Mouse (Mus musculus) cerebellum, adult 9-10 months (tissue): ENCODE data around the gene Myadml2.

ENCODE experiments used
- DNase-seq: peaks from one replicate; pipeline ENCODE4 v3.0.0; 2022

The Myadml2 gene

GRCm38 (mm10) chr11:120629341-120629730, 18.6 kb downstream of the Myadml2 start:
- no peak for DNase-seq

DNA sequence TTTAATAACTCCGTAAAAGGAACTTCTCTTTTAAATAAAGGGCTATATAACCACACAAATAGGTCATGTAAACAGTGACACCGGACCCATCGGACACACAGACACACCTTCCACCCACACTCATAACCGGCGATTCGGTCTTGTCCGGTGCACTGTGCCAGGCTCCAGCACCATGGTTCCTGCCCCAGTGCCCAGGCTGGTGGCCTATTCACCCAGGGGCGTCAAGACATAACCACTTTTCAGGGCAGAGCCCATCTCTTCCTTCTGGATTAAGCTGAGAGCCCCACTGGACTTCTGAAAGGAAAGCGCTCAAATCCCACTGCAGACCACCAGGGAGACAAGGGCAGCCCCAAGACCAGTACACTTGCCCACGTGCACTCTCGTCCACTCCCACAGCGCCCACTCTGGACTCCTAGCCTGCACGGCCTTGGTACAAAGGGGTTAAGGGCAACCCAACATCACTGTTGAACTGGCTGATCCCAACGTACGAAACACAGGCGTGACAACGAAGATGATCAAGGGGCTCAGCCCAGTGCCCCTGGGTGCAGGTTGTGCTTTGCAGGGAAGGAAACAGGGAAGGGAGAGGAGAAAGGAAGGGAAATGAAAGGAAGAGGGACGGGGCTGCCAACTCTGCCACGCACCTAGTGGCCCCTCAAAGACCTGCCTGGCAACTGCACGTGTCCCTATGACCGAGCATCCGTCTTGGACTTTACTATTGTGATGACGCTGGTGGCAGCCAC, 19.2 kb downstream of the Myadml2 start:
- no peak for DNase-seq

DNA sequence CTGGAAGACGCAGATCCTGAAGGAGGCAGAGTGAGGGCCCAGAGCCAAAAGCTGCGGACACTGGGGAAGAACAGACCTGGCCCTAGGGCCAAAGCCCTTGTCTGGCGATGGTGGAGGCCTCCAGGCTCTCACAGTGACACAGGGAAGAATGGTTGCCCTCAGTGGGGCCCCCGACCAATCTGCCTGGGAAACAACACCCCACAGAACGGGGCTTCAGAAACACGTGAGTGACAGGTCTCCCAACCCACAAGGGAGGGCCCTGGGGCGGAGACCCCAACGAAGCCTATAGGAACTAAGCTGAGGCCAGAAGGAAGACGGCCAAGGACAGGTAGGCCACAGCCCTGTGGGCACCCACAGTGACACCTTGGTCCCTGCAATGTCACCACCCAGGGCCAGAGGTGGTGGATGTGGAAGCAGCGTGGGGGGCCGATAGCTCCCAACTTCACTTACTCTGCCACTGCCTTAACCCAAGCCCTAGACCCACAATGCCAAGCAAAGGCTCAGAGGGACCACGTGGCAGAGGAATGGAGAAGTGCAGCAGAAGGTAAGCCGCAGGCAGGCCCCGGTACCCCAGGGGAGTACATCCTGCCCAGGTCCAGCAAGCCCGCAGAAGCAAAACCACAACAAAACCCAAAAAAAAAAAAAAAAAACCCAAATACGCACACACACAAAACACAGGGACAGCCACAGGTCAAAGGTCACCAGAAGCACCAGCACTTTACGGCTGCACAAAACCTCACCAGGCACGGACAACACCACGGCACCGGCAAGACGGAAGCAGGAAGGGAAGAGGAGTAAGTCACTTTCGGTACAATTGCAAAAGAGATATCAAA, 20.3 kb downstream of the Myadml2 start:
- no peak for DNase-seq

DNA sequence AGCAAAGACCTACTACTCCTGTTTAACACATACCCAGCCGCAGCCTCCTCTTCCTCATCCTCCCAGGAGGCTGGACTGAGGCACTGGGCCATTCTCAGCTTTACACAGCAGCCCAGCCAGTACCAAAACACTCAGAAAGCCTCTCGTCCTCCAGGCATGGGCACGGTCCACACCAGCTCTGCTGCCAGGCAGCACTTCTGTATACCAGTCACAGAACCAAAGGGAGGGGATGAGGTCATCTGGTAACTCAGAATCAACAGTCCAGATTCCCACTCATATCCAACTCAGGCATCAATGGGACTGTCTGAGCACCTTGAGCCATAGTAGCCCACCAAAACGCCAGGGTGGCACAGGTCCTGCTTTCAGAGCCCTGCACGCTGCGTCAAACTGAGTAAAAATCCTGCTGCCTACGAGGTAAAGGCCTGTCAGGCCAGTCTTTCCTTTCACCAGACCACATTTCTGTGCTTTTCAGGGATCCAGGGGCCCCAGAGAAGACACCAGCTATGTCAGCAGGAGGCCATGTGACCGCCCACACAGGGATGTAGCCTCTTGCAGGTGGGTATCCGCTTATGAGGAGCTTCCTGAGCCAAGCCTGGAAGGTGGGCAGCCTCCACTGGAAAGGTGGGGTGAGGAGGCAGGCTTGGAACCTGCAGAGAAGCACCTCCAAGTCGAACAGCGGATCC, 21.0 kb downstream of the Myadml2 start:
- no peak for DNase-seq

DNA sequence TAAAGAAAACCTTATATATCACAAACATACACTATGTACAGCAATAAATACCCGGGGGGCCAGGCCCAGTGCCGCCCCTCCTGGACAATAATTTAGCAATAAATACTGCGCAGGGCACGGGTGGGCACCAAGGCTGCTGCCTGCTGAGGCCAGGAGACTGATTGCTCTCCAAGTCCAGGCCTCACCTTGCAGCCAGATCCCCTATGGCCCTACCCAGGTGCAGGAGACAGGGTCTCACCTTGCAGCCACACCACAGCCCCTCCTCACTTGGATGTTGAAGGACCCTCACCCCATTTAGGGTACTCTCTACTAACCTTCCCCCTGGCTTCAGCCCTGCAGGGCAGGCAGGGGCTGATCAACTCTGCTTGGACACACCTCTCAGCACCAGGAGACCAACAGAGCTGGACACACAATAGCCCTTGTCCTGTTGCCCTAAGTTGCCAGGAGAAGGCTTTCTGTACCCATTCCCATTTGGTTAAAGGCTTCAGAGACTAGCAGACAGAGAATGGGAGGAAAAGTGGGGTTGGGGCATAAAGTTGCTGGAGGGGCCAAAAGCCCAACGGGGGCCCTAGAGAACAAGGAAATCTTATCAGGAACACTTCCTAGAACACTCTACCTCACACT, 22.7 kb downstream of the Myadml2 start, which contains the start of gene Sirt7:
Gene Sirt7, minus strand, starts transcription at position 89 of the 624 bp plus-strand sequence.
- no peak for DNase-seq

DNA sequence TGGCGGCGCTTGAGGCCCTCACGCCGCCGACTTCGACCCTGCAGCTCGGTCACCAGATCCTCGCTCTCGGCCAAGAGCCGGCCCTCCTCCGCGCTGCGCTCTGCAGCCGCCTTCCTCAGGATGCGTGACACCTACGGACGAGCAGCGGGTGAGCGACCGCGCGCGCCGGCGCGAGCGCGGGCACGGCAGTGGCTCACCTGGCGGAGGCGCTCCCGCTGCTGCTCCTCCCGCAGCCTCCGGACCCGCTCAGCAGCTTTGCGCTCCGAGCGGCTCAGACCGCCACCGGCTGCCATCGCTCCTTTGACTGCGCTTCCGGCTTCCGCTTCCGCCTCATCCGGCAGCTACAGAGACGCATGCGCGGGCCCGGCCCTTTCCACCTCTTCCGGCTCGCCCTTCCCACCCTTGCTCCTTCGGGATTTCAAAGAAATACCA, 23.3 kb downstream of the Myadml2 start:
- peak; percentile 80 for DNase-seq

- DNase-seq = peak; percentile 58
Measured at GRCm38 (mm10) chr11:120623961-120624679, 23.8 kb downstream of the Myadml2 start.

GRCm38 (mm10) chr11:120622805-120623204, 25.2 kb downstream of the Myadml2 start:
- no peak for DNase-seq

- DNase-seq = peak; percentile 37
Measured at GRCm38 (mm10) chr11:120620195-120620594, 27.8 kb downstream of the Myadml2 start.

GRCm38 (mm10) chr11:120618619-120619535, 29.1 kb downstream of the Myadml2 start:
- DNase-seq = peak; percentile 61

- peak; percentile 94 for DNase-seq
Measured at GRCm38 (mm10) chr11:120617519-120618112, 30.3 kb downstream of the Myadml2 start, which contains the start of gene Pcyt2. Gene Pcyt2, minus strand, starts transcription at chr11:120617936.

GRCm38 (mm10) chr11:120616617-120617294, 31.2 kb downstream of the Myadml2 start:
- DNase-seq = peak; percentile 57

- peak; percentile 46 for DNase-seq
Measured at GRCm38 (mm10) chr11:120615606-120616203, 32.3 kb downstream of the Myadml2 start.

DNA sequence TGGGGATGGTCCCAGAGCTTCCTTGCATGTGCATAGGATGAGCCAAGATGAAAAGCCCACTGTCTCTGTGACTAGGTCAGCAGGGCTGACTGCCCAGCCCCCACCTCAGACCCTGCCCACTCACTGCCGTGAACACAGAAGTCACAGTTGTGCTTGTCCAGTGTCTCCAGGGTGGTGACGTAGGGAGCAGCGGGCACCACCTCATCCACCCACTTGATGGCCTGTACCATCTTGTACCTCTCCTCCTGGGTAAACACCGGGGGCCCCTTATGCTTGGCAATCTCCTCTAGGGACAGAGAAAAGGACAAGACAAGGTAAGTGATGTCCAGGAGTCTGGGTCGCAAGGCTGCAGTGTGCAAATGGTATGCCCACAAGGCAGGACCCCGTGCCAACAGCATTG, 32.8 kb downstream of the Myadml2 start:
- DNase-seq = peak; percentile 52

GRCm38 (mm10) chr11:120613976-120614375, 34.0 kb downstream of the Myadml2 start:
- DNase-seq = peak; percentile 61

GRCm38 (mm10) chr11:120613481-120613972, 34.4 kb downstream of the Myadml2 start:
- no peak for DNase-seq

DNA sequence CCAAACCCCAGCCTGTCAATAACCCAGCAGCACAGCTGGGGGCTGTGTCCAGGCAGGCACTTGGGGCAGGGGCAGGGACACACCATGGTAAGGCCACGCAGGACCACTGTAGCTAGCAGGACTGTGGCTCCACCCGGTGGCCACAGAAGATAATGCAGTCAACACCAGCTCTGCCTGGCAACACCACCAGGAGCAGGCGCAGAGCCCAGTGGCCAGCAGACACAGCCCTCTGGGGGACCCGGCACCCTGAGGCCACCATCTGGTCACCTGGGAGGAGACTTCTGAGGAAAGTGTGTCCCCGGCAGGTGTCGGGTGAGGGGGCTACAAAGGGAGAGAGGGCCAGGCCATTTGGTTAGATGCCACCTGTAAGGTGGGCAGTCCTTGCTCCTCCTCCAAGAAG, 35.2 kb downstream of the Myadml2 start:
- peak; percentile 95 for DNase-seq

DNA sequence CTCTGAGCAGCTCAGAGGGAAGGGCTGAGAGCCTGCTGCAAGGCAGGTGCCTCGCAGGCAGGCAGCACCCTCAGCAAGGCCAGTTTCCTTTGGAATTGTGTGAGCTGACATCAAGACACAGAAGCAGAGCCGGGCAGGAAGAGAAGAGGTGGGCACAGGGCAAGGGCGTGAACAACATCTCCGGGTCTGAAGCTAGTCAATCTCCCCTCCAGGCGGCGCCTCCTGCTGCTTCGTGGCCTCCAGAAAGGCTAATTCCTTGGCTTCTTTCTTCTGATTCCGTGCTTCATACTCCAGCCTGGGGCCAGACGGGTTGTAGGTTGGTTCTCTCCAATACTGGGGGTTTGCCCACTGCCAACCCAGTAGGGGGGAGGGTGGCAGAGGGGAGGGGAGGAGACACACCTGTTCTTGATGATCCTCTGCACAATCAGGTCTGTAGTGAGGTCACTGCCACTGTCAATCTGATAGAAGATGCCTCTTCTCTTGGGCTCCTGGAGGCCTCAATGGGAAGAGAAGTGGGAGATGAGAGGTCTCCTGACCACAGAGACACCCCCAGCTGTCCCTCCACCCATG, 37.4 kb downstream of the Myadml2 start:
- peak; percentile 36 for DNase-seq

GRCm38 (mm10) chr11:120609250-120609649, 38.7 kb downstream of the Myadml2 start:
- DNase-seq = peak; percentile 34
